Mouse (Mus musculus) bone marrow, adult 2 months (tissue): ENCODE results near the gene Adam4.

ENCODE experiments used
- CTCF ChIP-seq: fragments of 200-500 bp; IDR thresholded peaks from 2 replicates; pipeline ENCODE4 v1.5.1; 2011; ENCODE audit warnings: low read length, control low read depth; ENCODE audit not compliant: control insufficient read depth, insufficient read depth
- POLR2A ChIP-seq: fragments of 200-500 bp; IDR thresholded peaks from 2 replicates; pipeline ENCODE4 v1.6.1; 2011; ENCODE audit warnings: low read depth, mild to moderate bottlenecking, control low read depth, low read length, borderline replicate concordance; ENCODE audit not compliant: control insufficient read depth

DNA sequence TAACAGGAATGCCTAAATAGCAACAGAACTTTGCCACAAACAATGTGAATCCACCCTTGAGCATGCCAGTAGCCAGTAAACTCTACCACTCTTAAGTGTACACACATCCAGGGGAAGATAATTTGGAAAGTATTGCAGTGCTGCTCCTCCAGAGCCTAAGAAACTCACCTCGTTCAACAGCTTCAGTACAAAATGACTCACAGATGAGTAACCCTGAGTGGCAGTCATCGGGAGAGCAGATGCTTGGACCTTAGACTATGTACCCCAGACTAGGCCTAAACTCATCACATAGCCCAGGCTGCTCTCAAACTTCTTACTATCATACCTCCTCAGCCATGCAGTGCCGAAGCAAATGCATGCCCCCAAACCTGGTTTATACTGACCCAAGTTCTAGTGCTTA is 12.8 kb downstream of the Adam4 start:
- no peak for TF ChIP-seq CTCF
- no peak for TF ChIP-seq POLR2A
